Mouse (Mus musculus): Measurements from ENCODE around the gene Pabpn1l. TPM values are rescaled to one million over a fixed set of nuclear protein-coding genes. Genes with fewer than 3 reads are reported as not detected.

Pabpn1l gene
- total and polyA plus RNA-seq, 3 experiments, result 0.10 to 0.52 TPM; not detected in 1

- H3K27me3 ChIP-seq (ENCODE audit: control insufficient read depth, insufficient read depth, low read length), result no peaks in the 10 kb centered on the region
- no peak for DNase-seq
- no peak overlapping the region for H3K27ac ChIP-seq
- H3K79me2 ChIP-seq (replicated peaks; ENCODE audit: control insufficient read depth, insufficient read depth, low read length), result no peaks in the 10 kb centered on the region
- intact Hi-C loops (cut with DNase I), result loop anchor here (5.0 kb wide), 1 partner anchor 107 kb away; no protein-coding TSS in a partner anchor
- H3K9ac ChIP-seq (ENCODE audit: low read depth, low read length), result no peak overlapping the region
- 96% methylated on average over 16 of the region's 16 CpGs for WGBS
- no peak overlapping the region for H3K4me3 ChIP-seq
- no peak for TF ChIP-seq POLR2A (IDR thresholded peaks at IDR 0.05; ENCODE audit: insufficient read depth, low read depth, low read length)
- H3K4me1 ChIP-seq (ENCODE audit: control insufficient read depth, insufficient read depth, low read length), result peaks cover 12% of the 10 kb centered on the region
- H3K36me3 ChIP-seq (ENCODE audit: control insufficient read depth, insufficient read depth, low read length), result no peaks in the 10 kb centered on the region; the same call in 1 of the 2 replicates
Measured at GRCm38 (mm10) chr8:122569996-122570395, 52.5 kb downstream of the Pabpn1l start.

Small RNA genes lying within 50 kb of the gene (microRNA-seq; reads per million reads assigned to microRNA genes)
- 0 reads per million in 2 experiments for gene Mir6396

Other genes starting within 250 kb of the Pabpn1l start
- gene Zc3h18, start 246.1 kb downstream of the Pabpn1l start, total RNA-seq (2021), result 10 to 100 TPM; 21.8 to 22.1 TPM
- 11.2 and 15.8 TPM in 2 replicates for gene Zc3h18, start 246.1 kb downstream of the Pabpn1l start, polyA plus RNA-seq (2012; rRNA removed)
- gene Il17c, start 200.7 kb downstream of the Pabpn1l start, total RNA-seq (2021), result not detected
- not detected in 2 replicates for gene Il17c, start 200.7 kb downstream of the Pabpn1l start, polyA plus RNA-seq (2012; rRNA removed)
- gene Cyba, start 189.8 kb downstream of the Pabpn1l start, total RNA-seq (2021), result 10 to 100 TPM; 41.2 to 43.9 TPM
- gene Cyba, start 189.8 kb downstream of the Pabpn1l start, polyA plus RNA-seq (2012; rRNA removed), result 62.1 and 92.8 TPM in 2 replicates
- 1 to 10 TPM; 4.0 to 5.6 TPM for gene Mvd, start 179.3 kb downstream of the Pabpn1l start, total RNA-seq (2021)
- gene Mvd, start 179.3 kb downstream of the Pabpn1l start, polyA plus RNA-seq (2012; rRNA removed), result 8.5 and 9.0 TPM in 2 replicates
- 1 to 10 TPM; 1.6 to 8.1 TPM for gene Snai3, start 162.0 kb downstream of the Pabpn1l start, total RNA-seq (2021)
- gene Snai3, start 162.0 kb downstream of the Pabpn1l start, polyA plus RNA-seq (2012; rRNA removed), result 6.8 and 8.2 TPM in 2 replicates
- 10 to 100 TPM; 36.9 to 41.6 TPM for gene Rnf166, start 146.7 kb downstream of the Pabpn1l start, total RNA-seq (2021)
- gene Rnf166, start 146.7 kb downstream of the Pabpn1l start, polyA plus RNA-seq (2012; rRNA removed), result 91.3 and 99.4 TPM in 2 replicates
- 1 to 10 TPM; 5.6 to 7.7 TPM for gene Ctu2, start 146.6 kb downstream of the Pabpn1l start, total RNA-seq (2021)
- gene Ctu2, start 146.6 kb downstream of the Pabpn1l start, polyA plus RNA-seq (2012; rRNA removed), result 12.3 and 15.8 TPM in 2 replicates
- gene Piezo1, start 71.4 kb downstream of the Pabpn1l start, total RNA-seq (2021), result 10 to 100 TPM; 14.0 to 14.8 TPM
- 48.5 and 55.5 TPM in 2 replicates for gene Piezo1, start 71.4 kb downstream of the Pabpn1l start, polyA plus RNA-seq (2012; rRNA removed)
- gene Cdt1, start 54.7 kb downstream of the Pabpn1l start, total RNA-seq (2021), result 1 to 10 TPM; 2.0 to 2.7 TPM
- 3.2 and 3.5 TPM in 2 replicates for gene Cdt1, start 54.7 kb downstream of the Pabpn1l start, polyA plus RNA-seq (2012; rRNA removed)
- 10 to 100 TPM; 36.6 to 38.5 TPM for gene Aprt, start 45.8 kb downstream of the Pabpn1l start, total RNA-seq (2021)
- gene Aprt, start 45.8 kb downstream of the Pabpn1l start, polyA plus RNA-seq (2012; rRNA removed), result 42.1 and 45.1 TPM in 2 replicates
- gene Galns, start 11.3 kb downstream of the Pabpn1l start, total RNA-seq (2021), result 1 to 10 TPM; 3.1 to 3.2 TPM
- gene Galns, start 11.3 kb downstream of the Pabpn1l start, polyA plus RNA-seq (2012; rRNA removed), result 4.9 and 5.0 TPM in 2 replicates
- 10 to 100 TPM; 58.6 to 65.4 TPM for gene Trappc2l, start 11.1 kb downstream of the Pabpn1l start, total RNA-seq (2021)
- 161 and 207 TPM in 2 replicates for gene Trappc2l, start 11.1 kb downstream of the Pabpn1l start, polyA plus RNA-seq (2012; rRNA removed)
- gene Cbfa2t3, start 76.4 kb upstream of the Pabpn1l start, total RNA-seq (2021), result 10 to 100 TPM; 21.8 to 22.3 TPM
- 10.2 and 10.9 TPM in 2 replicates for gene Cbfa2t3, start 76.4 kb upstream of the Pabpn1l start, polyA plus RNA-seq (2012; rRNA removed)
- gene Acsf3, start 152.7 kb upstream of the Pabpn1l start, total RNA-seq (2021), result 10 to 100 TPM; 25.1 to 29.6 TPM
- 25.6 and 33.6 TPM in 2 replicates for gene Acsf3, start 152.7 kb upstream of the Pabpn1l start, polyA plus RNA-seq (2012; rRNA removed)
- gene Cdh15, start 225.2 kb upstream of the Pabpn1l start, total RNA-seq (2021), result not detected
- not detected in 2 replicates for gene Cdh15, start 225.2 kb upstream of the Pabpn1l start, polyA plus RNA-seq (2012; rRNA removed)